Mouse (Mus musculus) forelimb bud, embryonic 11.5 days (tissue): ENCODE data around the gene Mettl25.

Experiments used
- DNase-seq: peaks from one replicate; pipeline ENCODE4 v3.0.0-alpha.2; 2012; ENCODE audit warnings: low read depth, low spot score

The Mettl25 gene

GRCm38 (mm10) chr10:105840928-105841888 lies at the start of gene Mettl25, which contains the start of gene Ccdc59:
TSS of gene Mettl25 (minus strand) at chr10:105841380.
TSS of gene Ccdc59 (plus strand) at chr10:105841067.
- DNase-seq = peak; percentile 96

GRCm38 (mm10) chr10:105867312-105867711 lies 26.1 kb upstream of the Mettl25 start:
- DNase-seq = no peak

- no peak for DNase-seq
These were observed 10.0 kb upstream of the Mettl25 start for GRCm38 (mm10) chr10:105851136-105851535.

- DNase-seq = no peak
These were observed 9.1 kb upstream of the Mettl25 start for GRCm38 (mm10) chr10:105850286-105850685.

GRCm38 (mm10) chr10:105842574-105842973 lies 1.4 kb upstream of the Mettl25 start:
- DNase-seq = no peak

DNA sequence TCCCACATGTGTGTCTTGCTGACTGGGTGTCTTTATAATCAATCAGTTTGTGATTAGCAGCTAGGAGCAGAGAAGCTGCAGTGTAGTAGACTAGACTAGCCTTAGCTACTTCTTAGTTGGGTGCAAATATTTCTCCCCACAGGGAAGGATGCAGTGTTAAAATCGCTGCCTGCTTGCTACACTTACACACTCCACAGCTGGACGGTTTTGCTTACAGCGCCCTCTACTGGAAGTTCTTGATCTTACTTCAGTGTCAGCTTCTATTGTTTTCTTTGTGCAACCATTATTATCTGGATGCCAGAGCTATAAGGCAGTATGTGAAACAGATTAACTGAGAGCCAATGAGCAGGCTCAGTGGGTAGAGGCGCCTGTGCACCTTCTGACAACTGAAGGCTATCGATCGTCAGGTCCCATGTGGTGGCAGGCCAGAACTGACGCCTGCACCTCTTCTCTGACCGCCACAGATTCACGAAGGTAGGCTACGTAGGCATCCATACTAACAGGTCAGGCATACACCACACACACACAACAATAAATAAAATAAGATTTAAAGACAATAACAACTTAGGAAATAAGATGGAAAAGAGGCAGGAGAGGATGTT lies 6.5 kb downstream of the Mettl25 start:
- peak; percentile 68 for DNase-seq

DNA sequence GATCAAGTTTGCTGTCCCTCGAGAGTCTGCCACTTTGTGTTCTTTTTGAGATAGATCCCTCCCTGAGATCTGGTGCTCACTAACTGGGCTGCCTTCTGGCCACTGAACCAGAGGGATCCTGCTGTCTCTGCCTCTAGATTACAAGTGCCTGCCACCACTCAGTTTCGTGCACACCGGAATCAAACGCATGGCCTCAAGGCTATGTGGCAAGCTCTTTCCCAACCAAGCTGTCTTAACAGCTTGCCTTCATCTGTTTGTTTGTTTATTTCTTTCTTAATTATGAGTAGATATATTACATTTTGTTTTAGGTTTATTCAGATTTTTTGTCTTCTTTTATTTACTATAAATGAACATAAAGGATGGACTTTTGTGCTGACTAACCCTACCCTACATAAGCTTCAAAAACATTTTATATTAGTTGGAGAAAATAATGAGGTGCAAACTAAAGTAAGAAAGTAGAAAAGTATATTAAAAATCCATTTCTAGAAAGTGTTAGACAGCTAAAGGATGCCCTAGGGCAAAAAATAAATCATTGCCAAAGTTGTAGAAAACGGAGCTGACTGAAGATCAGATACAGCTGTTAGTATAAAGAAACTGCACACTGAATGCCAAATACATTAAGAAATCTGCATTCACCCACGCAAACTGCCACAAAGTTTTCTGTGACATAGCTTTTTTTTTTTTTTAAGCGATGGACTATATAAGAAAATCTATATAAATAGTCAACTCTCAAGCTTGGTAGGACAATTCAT lies 34.7 kb downstream of the Mettl25 start:
- peak; percentile 18 for DNase-seq

GRCm38 (mm10) chr10:105803461-105803860 lies 37.7 kb downstream of the Mettl25 start:
- DNase-seq = no peak

- no peak for DNase-seq
These were observed 39.0 kb downstream of the Mettl25 start for GRCm38 (mm10) chr10:105802132-105802531.

DNA sequence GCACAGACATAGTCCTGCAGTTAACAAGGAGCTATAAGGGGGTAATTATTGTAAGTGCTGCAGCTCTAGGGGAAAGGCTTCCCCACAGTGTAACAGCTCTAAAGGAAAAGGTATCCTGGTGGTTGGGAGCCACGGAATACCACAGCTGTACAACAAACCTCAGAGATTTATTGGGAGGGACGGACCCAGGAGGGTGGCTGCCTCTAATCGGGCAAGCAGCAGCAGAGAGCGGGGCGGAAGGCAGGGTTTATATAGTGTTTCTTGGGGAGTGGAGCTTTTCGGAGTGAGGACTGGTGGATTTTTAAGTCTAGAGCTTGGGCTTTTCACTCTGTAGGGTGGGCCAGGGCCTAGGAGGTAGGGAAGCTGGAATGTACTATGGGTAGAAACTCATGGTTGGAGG lies 40.0 kb downstream of the Mettl25 start:
- DNase-seq = peak; percentile 68

DNA sequence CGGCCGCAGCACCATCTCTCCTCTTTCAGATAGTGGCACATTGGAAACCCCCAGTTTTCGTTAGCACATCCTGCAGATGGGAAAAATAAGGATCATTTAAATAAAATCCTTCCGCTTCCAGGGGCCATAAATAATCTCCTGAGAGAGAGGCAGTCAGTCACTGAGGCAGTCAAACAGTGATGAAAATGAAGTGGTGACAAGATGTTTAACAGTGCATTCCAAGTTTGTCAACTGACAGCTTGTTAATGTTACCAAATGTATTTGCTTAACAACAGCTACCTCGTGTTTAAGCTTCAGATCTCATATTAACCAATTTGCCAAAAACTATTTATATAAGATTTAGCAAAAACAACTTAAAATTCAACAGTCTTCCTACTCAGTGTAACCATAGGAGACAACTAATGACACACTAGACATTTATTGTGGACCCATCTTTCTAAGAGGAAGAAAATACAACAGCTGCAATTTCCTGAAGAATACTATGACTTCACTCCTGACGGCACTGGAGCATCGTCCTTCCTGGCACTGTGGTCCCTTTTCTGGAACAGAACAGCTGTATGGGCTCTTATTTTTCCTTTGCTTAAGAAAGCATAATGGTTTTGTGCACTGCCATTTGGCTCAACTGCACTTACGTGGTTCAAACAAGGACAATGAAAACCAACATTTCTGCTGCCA lies 43.8 kb downstream of the Mettl25 start:
- no peak for DNase-seq

- peak; percentile 54 for DNase-seq
These were observed 47.2 kb downstream of the Mettl25 start for GRCm38 (mm10) chr10:105793776-105794552.

DNA sequence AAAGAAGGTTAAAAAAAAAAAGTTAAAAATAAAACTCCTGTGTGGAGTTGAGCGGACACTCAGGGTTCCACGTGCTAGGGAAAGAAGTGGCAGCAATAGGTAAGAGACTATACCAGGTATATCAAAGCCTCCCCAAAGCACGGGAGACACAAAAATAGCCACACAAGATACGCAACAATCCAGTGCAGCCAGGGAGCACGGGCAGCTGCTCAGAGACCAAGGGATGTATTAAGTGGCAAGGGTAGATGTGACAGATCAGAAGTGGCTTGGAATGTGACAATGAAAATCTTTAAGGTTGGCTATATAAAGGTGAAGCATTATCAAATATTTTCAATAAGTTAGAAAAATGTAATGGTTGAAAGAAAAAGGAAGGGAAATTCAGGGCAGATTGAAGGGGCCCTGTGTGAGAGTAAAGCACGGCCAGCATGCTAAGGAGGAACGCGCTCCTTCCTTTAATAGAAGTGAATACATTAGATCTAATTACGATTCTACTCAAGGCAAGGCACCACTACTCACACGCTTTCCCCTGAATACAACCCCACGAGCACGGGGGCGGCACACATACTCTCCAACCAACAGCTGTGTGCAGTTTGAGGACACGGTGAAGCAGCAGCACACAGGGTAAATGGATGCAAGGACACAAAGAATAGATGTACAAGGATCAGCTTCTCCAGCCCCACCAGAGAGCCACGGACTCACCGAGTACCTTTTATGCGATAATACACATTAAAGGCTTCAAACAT lies 52.3 kb downstream of the Mettl25 start:
- DNase-seq = no peak

DNA sequence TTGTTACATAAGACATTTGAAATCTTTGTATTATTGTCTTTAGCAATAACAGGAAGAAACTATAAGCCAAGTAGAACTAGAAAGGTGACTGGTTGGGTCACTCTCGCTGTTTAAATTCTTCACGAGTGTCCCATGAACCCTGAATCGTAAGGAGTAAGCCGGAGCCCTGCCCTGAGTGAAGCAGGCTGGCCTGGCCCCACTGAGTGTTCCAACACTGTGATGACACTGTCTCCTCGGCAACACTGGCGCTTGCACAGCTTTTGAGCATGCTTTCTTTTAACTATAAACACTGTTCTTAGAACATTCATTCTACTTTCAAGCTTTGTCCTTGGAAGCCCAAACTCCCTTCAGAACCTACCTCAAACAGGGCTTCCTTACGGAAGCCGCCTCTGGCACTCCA lies 57.4 kb downstream of the Mettl25 start:
- no peak for DNase-seq

DNA sequence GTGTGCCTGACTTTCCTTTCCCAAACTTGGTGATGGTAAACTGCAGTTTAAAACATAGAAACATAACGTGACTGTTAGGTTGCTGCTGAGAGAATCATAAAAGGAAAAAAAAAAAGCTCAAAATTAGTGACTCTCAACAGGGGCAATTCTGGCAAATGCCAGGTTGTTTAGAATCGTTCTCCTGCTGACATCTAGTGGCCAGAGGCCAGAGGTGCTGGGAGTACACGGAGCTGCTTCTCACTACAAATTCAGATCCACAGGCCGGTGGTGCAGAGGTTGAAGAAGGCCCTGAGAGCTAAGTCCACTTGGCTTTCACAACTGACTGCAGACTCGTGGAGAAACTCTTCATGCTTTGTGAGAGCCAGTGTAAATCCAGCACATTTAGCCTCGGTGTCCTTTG lies 66.8 kb downstream of the Mettl25 start:
- peak; percentile 71 for DNase-seq

DNA sequence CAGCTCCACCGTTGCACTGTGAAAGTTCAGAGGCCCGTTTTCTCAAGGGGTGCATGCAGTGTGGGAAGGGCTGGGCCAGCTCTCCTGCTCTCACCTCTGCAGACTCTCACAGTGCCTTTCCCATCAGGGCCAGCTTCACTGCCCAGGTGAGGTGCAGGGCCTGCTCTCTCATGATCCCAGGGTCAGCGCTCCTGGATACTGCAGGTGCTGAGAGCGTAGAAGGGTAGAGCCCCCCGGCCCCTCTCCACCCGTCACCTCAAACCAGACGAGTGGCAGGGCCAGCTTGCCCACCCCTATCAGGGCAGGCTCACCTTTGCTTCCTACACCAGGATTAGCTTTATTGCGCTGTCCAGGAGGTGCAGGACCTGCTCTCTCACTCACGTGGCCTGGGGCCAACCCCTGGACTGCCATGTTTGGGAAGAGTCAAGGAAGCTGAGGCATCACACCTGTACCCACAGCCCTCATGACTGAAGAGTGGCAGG lies 68.3 kb downstream of the Mettl25 start:
- DNase-seq = no peak

GRCm38 (mm10) chr10:105763959-105764358 lies 77.2 kb downstream of the Mettl25 start:
- no peak for DNase-seq

DNA sequence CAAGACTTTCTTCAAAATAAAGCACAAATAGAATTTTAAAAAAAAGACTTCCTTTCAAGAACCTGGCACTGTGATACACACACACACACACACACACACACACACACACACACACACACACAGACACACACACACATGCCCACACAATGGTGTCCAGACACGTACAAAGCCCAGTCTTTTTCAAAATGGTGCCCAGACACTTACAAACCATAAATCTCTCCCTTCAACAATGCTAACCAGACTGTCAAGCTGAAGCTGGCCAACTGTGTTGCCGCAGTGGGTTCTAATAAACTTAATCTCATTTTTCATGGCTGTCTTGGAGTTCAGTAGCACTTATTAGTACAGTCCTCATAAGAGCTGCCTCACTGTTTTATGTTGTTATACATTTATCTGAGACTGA lies 80.7 kb downstream of the Mettl25 start:
- DNase-seq = no peak

- no peak for DNase-seq
These were observed 81.1 kb downstream of the Mettl25 start for GRCm38 (mm10) chr10:105760046-105760445.
